8 mouse cellular contexts compared by ENCODE assay signal in genomic region chr13:84222682-84222992, GRCm38 (mm10). TPM values are rescaled to one million over a fixed set of nuclear protein-coding genes. Genes with fewer than 3 reads are reported as not detected.
DNase-seq lines count a peak whose midpoint lies in the region; ATAC-seq and TF ChIP-seq lines count a peak whose summit lies in the region.

No protein-coding gene starts in this region.

- H3K4me2 ChIP-seq in kidney, embryonic 15.5 days = peak overlapping the region; percentile 85
- peak overlapping the region; percentile 85 for H3K4me2 ChIP-seq in hindbrain, embryonic 11.5 days (replicated peaks; ENCODE audit: low read depth, low read length)
- H3K4me2 ChIP-seq in midbrain, embryonic 12.5 days (replicated peaks) = peak overlapping the region; percentile 93

- DNase-seq in kidney, postnatal 4 days = no peak
- no peak for DNase-seq in hindbrain, embryonic 11.5 days (ENCODE audit: low spot score)
- no peak for DNase-seq in layer of hippocampus, adult 11-12 months (ENCODE audit: low spot score)
- no peak for DNase-seq in ovary, postnatal 14 days (ENCODE audit: low spot score)
- DNase-seq in ovary, postnatal 36 days (ENCODE audit: low spot score) = no peak

- peaks cover 7% of the 10 kb centered on the region for H3K4me1 ChIP-seq in kidney, embryonic 15.5 days
- peaks cover 7% of the 10 kb centered on the region; the same call in 1 of the 2 replicates for H3K4me1 ChIP-seq in bone marrow macrophage, adult 2 months (ENCODE audit: control insufficient read depth, insufficient read depth, low read length)
- H3K4me1 ChIP-seq in hindbrain, embryonic 11.5 days (replicated peaks; ENCODE audit: control insufficient read depth, insufficient read depth, low read length) = no peaks in the 10 kb centered on the region
- H3K4me1 ChIP-seq in midbrain, embryonic 12.5 days = peaks cover 25% of the 10 kb centered on the region

- H3K27ac ChIP-seq in kidney, embryonic 15.5 days = peak overlapping the region; percentile 88
- H3K27ac ChIP-seq in bone marrow macrophage, adult 2 months (ENCODE audit: insufficient read depth, low read depth, low read length) = peak overlapping the region; percentile 77
- peak overlapping the region; percentile 61; the same call in 1 of the 2 replicates for H3K27ac ChIP-seq in hindbrain, embryonic 11.5 days (ENCODE audit: low read depth, low read length)
- H3K27ac ChIP-seq in midbrain, embryonic 12.5 days (replicated peaks) = peak overlapping the region; percentile 77

- TF ChIP-seq POLR2A in bone marrow macrophage, adult 2 months (IDR thresholded peaks at IDR 0.05; ENCODE audit: borderline replicate concordance, low read depth, low read length) = no peak

- no peak for TF ChIP-seq CTCF in bone marrow macrophage, adult 2 months (IDR thresholded peaks at IDR 0.05; ENCODE audit: low read depth, low read length)

- 2% methylated on average over 10 of the region's 10 CpGs for WGBS in kidney, embryonic 15.5 days
- WGBS in hindbrain, embryonic 11.5 days = 4% methylated on average over 10 of the region's 10 CpGs
- 2% methylated on average over 10 of the region's 10 CpGs for WGBS in midbrain, embryonic 12.5 days

- H3K36me3 ChIP-seq in kidney, embryonic 15.5 days = 0 out of 2 replicates have a peak, but pooled peaks cover 3% of the 10 kb centered on the region
- H3K36me3 ChIP-seq in hindbrain, embryonic 11.5 days (ENCODE audit: control insufficient read depth, insufficient read depth, low read length) = no peaks in the 10 kb centered on the region
- 0 out of 2 replicates have a peak, but pooled peaks cover 3% of the 10 kb centered on the region for H3K36me3 ChIP-seq in midbrain, embryonic 12.5 days

- ATAC-seq in kidney, embryonic 15.5 days (replicated peaks; ENCODE audit: low FRiP score) = no peak
- no peak for ATAC-seq in hindbrain, embryonic 11.5 days (ENCODE audit: low FRiP score)
- no peak for ATAC-seq in midbrain, embryonic 12.5 days (ENCODE audit: low FRiP score, low read depth)

- peak overlapping the region; percentile 82 for H3K4me3 ChIP-seq in kidney, embryonic 15.5 days (replicated peaks)
- H3K4me3 ChIP-seq in bone marrow macrophage, adult 2 months (ENCODE audit: insufficient read depth, low read length) = peak overlapping the region; percentile 100
- peak overlapping the region; percentile 72 for H3K4me3 ChIP-seq in hindbrain, embryonic 11.5 days (ENCODE audit: low read depth, low read length)
- peak overlapping the region; percentile 84 for H3K4me3 ChIP-seq in midbrain, embryonic 12.5 days

- H3K27me3 ChIP-seq in kidney, embryonic 15.5 days = no peaks in the 10 kb centered on the region
- H3K27me3 ChIP-seq in hindbrain, embryonic 11.5 days (ENCODE audit: control insufficient read depth, insufficient read depth, low read length) = no peaks in the 10 kb centered on the region
- no peaks in the 10 kb centered on the region for H3K27me3 ChIP-seq in midbrain, embryonic 12.5 days

- H3K9ac ChIP-seq in kidney, embryonic 15.5 days = peak overlapping the region; percentile 72
- peak overlapping the region; percentile 82 for H3K9ac ChIP-seq in hindbrain, embryonic 11.5 days (ENCODE audit: low read depth, low read length)
- peak overlapping the region; percentile 83 for H3K9ac ChIP-seq in midbrain, embryonic 12.5 days (replicated peaks)

- H3K9me3 ChIP-seq in kidney, embryonic 15.5 days (replicated peaks) = no peaks in the 10 kb centered on the region
- H3K9me3 ChIP-seq in hindbrain, embryonic 11.5 days (ENCODE audit: control insufficient read depth, low read length) = no peaks in the 10 kb centered on the region
- no peaks in the 10 kb centered on the region for H3K9me3 ChIP-seq in midbrain, embryonic 12.5 days

RNA-seq across cellular contexts. Expression of gene Tmem161b, which starts 0.5 kb away (rescaled TPM):
- polyA plus RNA-seq in kidney, embryonic 15.5 days (2015; fragmentation: Nextera tagmentation; extraction: Ambion mirVana) = 13.5 and 14.0 TPM in 2 replicates
- 16.9 and 19.3 TPM in 2 replicates for polyA plus RNA-seq in bone marrow macrophage, adult 2 months (2012; ENCODE audit: insufficient read depth, insufficient read length, missing spikeins)
- polyA plus RNA-seq in hindbrain, embryonic 11.5 days (2014; fragmentation: Nextera tagmentation; extraction: Ambion mirVana) = 23.5 and 28.2 TPM in 2 replicates
- 23.8 and 25.2 TPM in 2 replicates for polyA plus RNA-seq in midbrain, embryonic 12.5 days (2016; fragmentation: Nextera tagmentation; extraction: Ambion mirVana)
